Mouse (Mus musculus): ENCODE measurements around the gene Drg2. TPM values are rescaled to one million over a fixed set of nuclear protein-coding genes. Genes with fewer than 3 reads are reported as not detected.
"Not testable (repeated sequence)": the region's sequence is repeated elsewhere in the genome, so short reads cannot be mapped to it uniquely, and the experiment has no call there.

Drg2 gene
- total RNA-seq (2021): 10 to 100 TPM; 31.1 to 34.1 TPM
- long read RNA-seq, experiment 1, transcript Drg2-201 (13 exons, 1,788 nt): major isoform, 46 of 50 reads
- long read RNA-seq, experiment 1, partial matches to known transcripts: 2 of 50 reads
- long read RNA-seq, experiment 1, other reads (novel, unspliced or antisense): 2 of 50 reads
- long read RNA-seq, experiment 2, transcript Drg2-201 (13 exons, 1,788 nt): major isoform, 44 of 49 reads
- long read RNA-seq, experiment 2, partial matches to known transcripts: 2 of 49 reads
- long read RNA-seq, experiment 2, other reads (novel, unspliced or antisense): 3 of 49 reads

GRCm38 (mm10) chr11:60454080-60454744 is at the start of gene Drg2:
Gene Drg2 (plus strand): TSS chr11:60454591.
- intact Hi-C loops (cut with DNase I): no loop called here
- peak; percentile 86 to 93 for DNase-seq

- intact Hi-C loops (cut with DNase I): loop anchor here (5.0 kb wide), 1 partner anchor 39 kb away; no protein-coding TSS in a partner anchor
- no peak for DNase-seq
These were observed 47.8 kb upstream of the Drg2 start for GRCm38 (mm10) chr11:60406606-60407005.

GRCm38 (mm10) chr11:60412173-60412572 is 42.2 kb upstream of the Drg2 start:
- intact Hi-C loops (cut with DNase I): loop anchor here (1.0 to 5.0 kb wide), 6 partner anchors 60 to 325 kb away; partner anchors contain the start of gene Tom1l2

GRCm38 (mm10) chr11:60412921-60413320 is 41.5 kb upstream of the Drg2 start:
- intact Hi-C loops (cut with DNase I): loop anchor here (1.0 to 5.0 kb wide), 6 partner anchors 61 to 326 kb away; partner anchors contain the start of gene Tom1l2
- DNase-seq: no peak

More at GRCm38 (mm10) chr11:60412173-60412572, 42.2 kb upstream of the Drg2 start:
- peak; percentile 59 to 79 for DNase-seq

- intact Hi-C loops (cut with DNase I): loop anchor here (5.0 kb wide), 1 partner anchor 314 kb away; no protein-coding TSS in a partner anchor
- DNase-seq: no peak
These were observed 37.8 kb upstream of the Drg2 start for GRCm38 (mm10) chr11:60416590-60416962.

- intact Hi-C loops (cut with DNase I): loop anchor here (5.0 kb wide), 1 partner anchor 315 kb away; no protein-coding TSS in a partner anchor
- peak; percentile 99 for DNase-seq
These were observed 37.3 kb upstream of the Drg2 start, which contains the start of gene Gid4 for GRCm38 (mm10) chr11:60416963-60417716. Gene Gid4 (plus strand): TSS chr11:60417145.

GRCm38 (mm10) chr11:60417717-60418472 is 36.5 kb upstream of the Drg2 start, which contains the start of gene Atpaf2:
Gene Atpaf2 (minus strand): TSS chr11:60418457.
- no peak for DNase-seq
- intact Hi-C loops (cut with DNase I): loop anchor here (5.0 kb wide), 1 partner anchor 316 kb away; no protein-coding TSS in a partner anchor

GRCm38 (mm10) chr11:60418473-60418803 is 36.0 kb upstream of the Drg2 start:
- intact Hi-C loops (cut with DNase I): loop anchor here (5.0 kb wide), 1 partner anchor 316 kb away; no protein-coding TSS in a partner anchor
- DNase-seq: peak; percentile 2 to 3

GRCm38 (mm10) chr11:60422046-60422668 is 32.2 kb upstream of the Drg2 start:
- intact Hi-C loops (cut with DNase I): no loop called here
- DNase-seq: peak in 1 of 2 experiments; percentile 2

GRCm38 (mm10) chr11:60423006-60423405 is 31.4 kb upstream of the Drg2 start:
- intact Hi-C loops (cut with DNase I): no loop called here
- DNase-seq: no peak

GRCm38 (mm10) chr11:60426417-60426816 is 28.0 kb upstream of the Drg2 start:
- intact Hi-C loops (cut with DNase I): no loop called here
- no peak for DNase-seq

- intact Hi-C loops (cut with DNase I): no loop called here
These were observed 26.8 kb upstream of the Drg2 start for GRCm38 (mm10) chr11:60427628-60428027.

GRCm38 (mm10) chr11:60433501-60433900 is 20.9 kb upstream of the Drg2 start:
- intact Hi-C loops (cut with DNase I): no loop called here
- DNase-seq: no peak

More at GRCm38 (mm10) chr11:60427628-60428027, 26.8 kb upstream of the Drg2 start:
- DNase-seq: no peak

GRCm38 (mm10) chr11:60435133-60435532 is 19.3 kb upstream of the Drg2 start:
- no peak for DNase-seq
- intact Hi-C loops (cut with DNase I): no loop called here

GRCm38 (mm10) chr11:60436618-60437017 is 17.8 kb upstream of the Drg2 start:
- DNase-seq: no peak
- intact Hi-C loops (cut with DNase I): no loop called here

GRCm38 (mm10) chr11:60439621-60440020 is 14.8 kb upstream of the Drg2 start:
- intact Hi-C loops (cut with DNase I); DNase-seq: not testable (repeated sequence)

- intact Hi-C loops (cut with DNase I): no loop called here
- no peak for DNase-seq
These were observed 14.2 kb upstream of the Drg2 start for GRCm38 (mm10) chr11:60440176-60440575.

- DNase-seq: no peak
- intact Hi-C loops (cut with DNase I): no loop called here
These were observed 11.5 kb upstream of the Drg2 start for GRCm38 (mm10) chr11:60442896-60443295.

GRCm38 (mm10) chr11:60444007-60444406 is 10.4 kb upstream of the Drg2 start:
- no peak for DNase-seq
- intact Hi-C loops (cut with DNase I): no loop called here
